Mouse (Mus musculus) heart, embryonic 15.5 days (tissue): ENCODE measurements at regions not wholly inside any gene's neighbourhood (a gene's known extent, or its start where the extent isn't known, plus 50 kb on each side); places are given as distances from the start of the nearest gene placed in this dataset.

Source experiments
- ATAC-seq: fragments of 200-750 bp; cut with Nextera tagmentation; replicated peaks from 2 replicates; pipeline ENCODE4 v1.8.0; 2017; ENCODE audit warnings: low read depth, moderate TSS enrichment; ENCODE audit not compliant: insufficient number of reproducible peaks, insufficient read depth, low FRiP score
- H3K27ac ChIP-seq: fragments of 300-500 bp; sonication (generic); 2 replicates; pipeline ENCODE4 v1.5.1; 2015; ENCODE audit warnings: mild to moderate bottlenecking, inconsistent platforms
- H3K27me3 ChIP-seq: fragments of 300-500 bp; sonication (generic); 2 replicates; pipeline ENCODE4 v1.6.1; 2015; ENCODE audit warnings: inconsistent platforms
- H3K36me3 ChIP-seq: fragments of 300-500 bp; sonication (generic); 2 replicates; pipeline ENCODE4 v1.6.1; 2015; ENCODE audit warnings: mild to moderate bottlenecking, inconsistent platforms
- H3K4me1 ChIP-seq: fragments of 300-500 bp; sonication (generic); replicated peaks from 2 replicates; pipeline ENCODE4 v1.6.1; 2015; ENCODE audit warnings: inconsistent platforms
- H3K4me2 ChIP-seq: fragments of 300-500 bp; sonication (generic); 2 replicates; pipeline ENCODE4 v1.6.1; 2015; ENCODE audit warnings: inconsistent platforms, mild to moderate bottlenecking, moderate library complexity
- H3K4me3 ChIP-seq: fragments of 300-500 bp; sonication (generic); 2 replicates; pipeline ENCODE4 v1.5.1; 2015; ENCODE audit warnings: mild to moderate bottlenecking, inconsistent platforms
- H3K9ac ChIP-seq: fragments of 300-500 bp; sonication (generic); 2 replicates; pipeline ENCODE4 v1.6.1; 2015; ENCODE audit warnings: mild to moderate bottlenecking, inconsistent platforms
- H3K9me3 ChIP-seq: fragments of 300-500 bp; sonication (generic); replicated peaks from 2 replicates; pipeline ENCODE4 v1.6.1; 2016; ENCODE audit warnings: inconsistent platforms
- WGBS: fragments of 180-500 bp; shearing (Covaris S2); methylation state at CpG from one replicate; pipeline ENCODE4 v1.1.7; 2015; ENCODE audit warnings: mixed read lengths; 5-methylcytosine and 5-hydroxymethylcytosine counted together

- Histone ChIP-seq H3K4me2 (no peak overlapping the region), H3K4me3 (no peak overlapping the region), H3K27ac (no peak overlapping the region), H3K27me3 (no peaks in the 10 kb centered on the region), H3K9me3 (no peaks in the 10 kb centered on the region), H3K36me3 (no peaks in the 10 kb centered on the region), H3K9ac (no peak overlapping the region), H3K4me1 (no peaks in the 10 kb centered on the region)
- 68% methylated on average over 2 of the region's 2 CpGs for WGBS
- no peak for ATAC-seq
These were observed 196.4 kb upstream of the Irx5 start for GRCm38 (mm10) chr8:92161002-92161401.

- no peaks in the 10 kb centered on the region for H3K36me3 ChIP-seq
- H3K4me3 ChIP-seq: no peak overlapping the region
- H3K4me1 ChIP-seq: no peaks in the 10 kb centered on the region
- H3K27ac ChIP-seq: no peak overlapping the region
- WGBS: 39% methylated on average over 10 of the region's 10 CpGs
- H3K27me3 ChIP-seq: no peaks in the 10 kb centered on the region
- no peak overlapping the region for H3K4me2 ChIP-seq
- H3K9ac ChIP-seq: no peak overlapping the region
- no peak for ATAC-seq
- no peaks in the 10 kb centered on the region for H3K9me3 ChIP-seq
These were observed 199.2 kb upstream of the Irx5 start for GRCm38 (mm10) chr8:92158219-92158618.

GRCm38 (mm10) chr8:92152478-92152877 is 204.9 kb upstream of the Irx5 start:
- no peak overlapping the region for H3K27ac ChIP-seq
- no peak overlapping the region for H3K4me2 ChIP-seq
- 75% methylated on average over 5 of the region's 5 CpGs for WGBS
- no peaks in the 10 kb centered on the region for H3K36me3 ChIP-seq
- no peak overlapping the region for H3K4me3 ChIP-seq
- no peak overlapping the region for H3K9ac ChIP-seq
- H3K27me3 ChIP-seq: no peaks in the 10 kb centered on the region
- H3K4me1 ChIP-seq: no peaks in the 10 kb centered on the region
- no peak for ATAC-seq
- H3K9me3 ChIP-seq: no peaks in the 10 kb centered on the region

GRCm38 (mm10) chr8:92147672-92148071 is 209.8 kb upstream of the Irx5 start:
- WGBS: 75% methylated on average over 3 of the region's 3 CpGs

GRCm38 (mm10) chr8:92137091-92137882 is 220.1 kb upstream of the Irx5 start:
- H3K27ac ChIP-seq: peak overlapping the region; percentile 38
- peaks cover 16% of the 10 kb centered on the region; the same call in 1 of the 2 replicates for H3K27me3 ChIP-seq
- no peaks in the 10 kb centered on the region for H3K36me3 ChIP-seq
- H3K9ac ChIP-seq: no peak overlapping the region
- H3K4me3 ChIP-seq: no peak overlapping the region
- H3K4me2 ChIP-seq: 0 out of 2 replicates have a peak overlapping the region, but pooled peaks have one; percentile 2
- peaks cover 11% of the 10 kb centered on the region for H3K4me1 ChIP-seq
- H3K9me3 ChIP-seq: no peaks in the 10 kb centered on the region
- 24% methylated on average over 17 of the region's 17 CpGs for WGBS
- 0 out of 2 replicates have a peak, but pooled peaks have one; percentile 33 for ATAC-seq

More at GRCm38 (mm10) chr8:92147672-92148071, 209.8 kb upstream of the Irx5 start:
- Histone ChIP-seq H3K4me1 (no peaks in the 10 kb centered on the region), H3K36me3 (no peaks in the 10 kb centered on the region), H3K9ac (no peak overlapping the region), H3K4me2 (no peak overlapping the region), H3K9me3 (no peaks in the 10 kb centered on the region), H3K27me3 (no peaks in the 10 kb centered on the region), H3K27ac (no peak overlapping the region), H3K4me3 (no peak overlapping the region)
- no peak for ATAC-seq

- WGBS: 27% methylated on average over 13 of the region's 13 CpGs
- peaks cover 15% of the 10 kb centered on the region; the same call in 1 of the 2 replicates for H3K27me3 ChIP-seq
- no peak for ATAC-seq
- no peak overlapping the region for H3K27ac ChIP-seq
- H3K36me3 ChIP-seq: no peaks in the 10 kb centered on the region
- no peak overlapping the region for H3K9ac ChIP-seq
- H3K9me3 ChIP-seq: no peaks in the 10 kb centered on the region
- H3K4me2 ChIP-seq: 0 out of 2 replicates have a peak overlapping the region, but pooled peaks have one; percentile 24
- peaks cover 11% of the 10 kb centered on the region for H3K4me1 ChIP-seq
- no peak overlapping the region for H3K4me3 ChIP-seq
These were observed 221.0 kb upstream of the Irx5 start for GRCm38 (mm10) chr8:92136413-92136812.

- H3K9ac ChIP-seq: no peak overlapping the region
- H3K27ac ChIP-seq: no peak overlapping the region
- H3K4me2 ChIP-seq: no peak overlapping the region
- ATAC-seq: no peak
- H3K4me3 ChIP-seq: no peak overlapping the region
- peaks cover 17% of the 10 kb centered on the region; the same call in 1 of the 2 replicates for H3K27me3 ChIP-seq
- peaks cover 12% of the 10 kb centered on the region for H3K4me1 ChIP-seq
- 36% methylated on average over 5 of the region's 5 CpGs for WGBS
- no peaks in the 10 kb centered on the region for H3K36me3 ChIP-seq
- H3K9me3 ChIP-seq: no peaks in the 10 kb centered on the region
These were observed 223.0 kb upstream of the Irx5 start for GRCm38 (mm10) chr8:92134434-92134833.

GRCm38 (mm10) chr8:92133484-92134406 is 223.7 kb upstream of the Irx5 start:
- peaks cover 17% of the 10 kb centered on the region; the same call in 1 of the 2 replicates for H3K27me3 ChIP-seq
- no peak overlapping the region for H3K27ac ChIP-seq
- no peak overlapping the region for H3K9ac ChIP-seq
- H3K9me3 ChIP-seq: no peaks in the 10 kb centered on the region
- WGBS: 43% methylated on average over 24 of the region's 24 CpGs
- H3K36me3 ChIP-seq: no peaks in the 10 kb centered on the region
- H3K4me1 ChIP-seq: peaks cover 16% of the 10 kb centered on the region
- no peak overlapping the region for H3K4me2 ChIP-seq
- no peak for ATAC-seq
- H3K4me3 ChIP-seq: no peak overlapping the region

GRCm38 (mm10) chr8:92132949-92133348 is 224.5 kb upstream of the Irx5 start:
- Histone ChIP-seq H3K4me3 (no peak overlapping the region), H3K9ac (no peak overlapping the region), H3K27ac (no peak overlapping the region), H3K36me3 (no peaks in the 10 kb centered on the region), H3K4me2 (no peak overlapping the region), H3K27me3 (peaks cover 17% of the 10 kb centered on the region; the same call in 1 of the 2 replicates), H3K9me3 (no peaks in the 10 kb centered on the region), H3K4me1 (peaks cover 21% of the 10 kb centered on the region)
- no peak for ATAC-seq
- 73% methylated on average over 4 of the region's 4 CpGs for WGBS

- Histone ChIP-seq H3K4me3 (no peak overlapping the region), H3K27me3 (peaks cover 17% of the 10 kb centered on the region; the same call in 1 of the 2 replicates), H3K9me3 (no peaks in the 10 kb centered on the region), H3K4me1 (peaks cover 21% of the 10 kb centered on the region), H3K36me3 (no peaks in the 10 kb centered on the region), H3K9ac (no peak overlapping the region), H3K27ac (no peak overlapping the region), H3K4me2 (no peak overlapping the region)
- ATAC-seq: no peak
- WGBS: 81% methylated on average over 5 of the region's 5 CpGs
These were observed 224.9 kb upstream of the Irx5 start for GRCm38 (mm10) chr8:92132526-92132925.

GRCm38 (mm10) chr8:92130025-92130557 is 227.3 kb upstream of the Irx5 start:
- 65% methylated on average over 8 of the region's 8 CpGs for WGBS
- ATAC-seq: no peak

More at GRCm38 (mm10) chr8:92130025-92130557, 227.3 kb upstream of the Irx5 start:
- H3K4me3 ChIP-seq: no peak overlapping the region
- H3K4me2 ChIP-seq: no peak overlapping the region
- H3K27me3 ChIP-seq: peaks cover 17% of the 10 kb centered on the region; the same call in 1 of the 2 replicates
- no peak overlapping the region for H3K27ac ChIP-seq
- no peaks in the 10 kb centered on the region for H3K36me3 ChIP-seq
- H3K9me3 ChIP-seq: no peaks in the 10 kb centered on the region
- H3K9ac ChIP-seq: no peak overlapping the region
- peaks cover 20% of the 10 kb centered on the region for H3K4me1 ChIP-seq
